Mouse (Mus musculus): ENCODE data around the gene Megf8. TPM values are rescaled to one million over a fixed set of nuclear protein-coding genes. Genes with fewer than 3 reads are reported as not detected.

Gene Megf8
- polyA plus RNA-seq, 1 experiment from 2014 or later, result 11.3 TPM

DNA sequence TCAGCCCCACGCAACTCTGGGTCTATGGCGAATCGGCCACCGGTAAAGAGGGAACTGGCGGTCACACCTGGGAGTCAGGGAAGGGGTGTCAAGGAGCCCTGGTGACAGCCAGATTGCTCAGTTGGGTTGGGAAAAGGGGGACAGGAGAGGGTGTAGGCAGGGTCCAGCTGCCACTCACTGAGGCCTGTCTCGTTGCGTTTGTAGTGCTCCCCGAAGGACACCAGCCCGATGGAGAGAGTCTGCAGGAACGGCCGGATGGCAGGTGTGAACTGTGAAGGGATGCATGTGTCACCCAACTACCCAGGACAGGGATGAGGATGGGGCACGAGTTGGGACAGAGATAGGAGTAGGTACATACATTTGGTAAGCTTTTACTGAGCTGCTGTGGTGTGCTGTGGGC is 68.3 kb downstream of the Megf8 start:
- H3K9me3 ChIP-seq (ENCODE audit: control insufficient read depth, low read length), result no peaks in the 10 kb centered on the region
- H3K27me3 ChIP-seq (ENCODE audit: control insufficient read depth, insufficient read depth, low read length), result peaks cover 2% of the 10 kb centered on the region; the same call in 1 of the 2 replicates
- H3K9ac ChIP-seq (ENCODE audit: low read depth, low read length), result no peak overlapping the region
- H3K27ac ChIP-seq (ENCODE audit: low read depth, low read length), result no peak overlapping the region
- 89% methylated on average over 12 of the region's 12 CpGs for WGBS
- DNase-seq (ENCODE audit: low spot score) (no peak), ATAC-seq (ENCODE audit: low FRiP score) (no peak)
- no peaks in the 10 kb centered on the region for H3K4me1 ChIP-seq (replicated peaks; ENCODE audit: control insufficient read depth, insufficient read depth, low read length)
- H3K36me3 ChIP-seq (ENCODE audit: control insufficient read depth, insufficient read depth, low read length), result no peaks in the 10 kb centered on the region
- no peak overlapping the region for H3K4me2 ChIP-seq (replicated peaks; ENCODE audit: low read depth, low read length)
- H3K4me3 ChIP-seq (ENCODE audit: low read depth, low read length), result no peak overlapping the region

DNA sequence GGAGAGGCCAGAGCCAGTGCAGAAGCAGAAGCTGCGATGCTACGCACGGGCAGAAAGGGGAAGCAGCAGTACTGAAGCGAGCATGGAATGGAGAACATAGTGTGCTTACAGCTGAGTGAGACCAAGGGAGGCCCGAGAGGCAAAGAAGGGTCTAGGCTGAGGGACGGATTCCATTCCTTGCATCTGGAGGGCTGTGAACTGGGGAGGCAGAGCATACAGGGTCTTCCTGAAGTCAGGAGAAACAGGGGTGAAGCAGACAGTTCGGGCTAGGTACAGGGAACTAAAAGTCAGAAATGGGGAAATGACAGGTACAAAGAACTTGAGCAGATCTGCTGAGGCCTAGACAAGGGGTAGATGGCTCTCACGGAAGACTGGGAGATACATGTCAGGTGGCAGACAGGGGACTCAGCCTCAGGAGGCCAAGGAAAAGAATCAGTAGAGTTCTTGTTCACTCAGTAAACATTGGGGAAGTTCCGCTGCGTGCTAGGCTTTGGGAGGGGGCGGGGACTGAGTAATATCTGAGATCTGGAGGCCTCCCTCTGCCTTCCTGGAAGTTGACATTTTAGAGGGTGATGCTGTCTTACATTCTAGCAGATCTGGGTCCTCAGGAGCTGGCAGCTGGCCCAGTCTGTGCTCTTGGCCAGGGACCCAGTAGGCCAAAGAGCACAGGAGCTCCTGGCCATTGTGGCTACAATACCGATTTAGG is 69.0 kb downstream of the Megf8 start:
- 89% methylated on average over 12 of the region's 12 CpGs for WGBS
- no peak for DNase-seq (ENCODE audit: low spot score)
- Histone ChIP-seq H3K27me3 (ENCODE audit: control insufficient read depth, insufficient read depth, low read length) (no peaks in the 10 kb centered on the region), H3K4me1 (replicated peaks; ENCODE audit: control insufficient read depth, insufficient read depth, low read length) (no peaks in the 10 kb centered on the region), H3K36me3 (ENCODE audit: control insufficient read depth, insufficient read depth, low read length) (no peaks in the 10 kb centered on the region), H3K27ac (ENCODE audit: low read depth, low read length) (no peak overlapping the region), H3K4me2 (replicated peaks; ENCODE audit: low read depth, low read length) (no peak overlapping the region), H3K9me3 (ENCODE audit: control insufficient read depth, low read length) (no peaks in the 10 kb centered on the region), H3K9ac (ENCODE audit: low read depth, low read length) (no peak overlapping the region), H3K4me3 (ENCODE audit: low read depth, low read length) (no peak overlapping the region)
- no peak for ATAC-seq (ENCODE audit: low FRiP score)

DNA sequence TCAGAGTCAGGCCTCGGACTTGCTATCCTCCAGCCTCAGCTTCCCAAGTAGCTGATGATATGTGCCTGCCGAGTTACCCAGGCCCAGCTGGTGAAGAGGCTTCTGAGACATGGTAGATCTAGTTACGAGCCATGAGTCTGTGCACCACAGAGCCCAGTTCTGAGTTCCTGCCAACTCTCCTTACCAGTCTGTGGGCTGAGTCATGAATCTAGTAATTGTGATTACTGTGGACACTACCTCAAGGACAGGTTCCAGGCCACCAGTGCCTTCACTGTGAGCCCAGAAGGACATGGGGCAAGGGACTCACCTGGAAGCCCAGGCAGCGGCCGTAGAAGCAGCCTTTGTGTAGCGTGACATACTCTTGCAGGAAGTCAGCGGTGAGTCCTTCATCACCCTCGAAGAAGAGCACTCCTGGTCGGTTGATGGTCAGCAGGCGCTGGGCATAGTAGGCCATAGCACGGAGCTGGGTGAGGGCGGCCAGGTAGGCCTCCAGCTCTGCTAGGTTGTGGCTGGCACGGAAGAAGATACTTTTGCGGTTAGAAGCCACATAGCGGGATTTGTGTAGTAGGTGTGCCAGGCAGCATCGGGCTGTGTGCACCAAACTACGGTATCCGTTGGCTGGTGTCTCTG is 71.0 kb downstream of the Megf8 start:
- no peak overlapping the region for H3K9ac ChIP-seq (ENCODE audit: low read depth, low read length)
- no peak for DNase-seq (ENCODE audit: low spot score)
- ATAC-seq (ENCODE audit: low FRiP score), result no peak
- H3K4me3 ChIP-seq (ENCODE audit: low read depth, low read length), result no peak overlapping the region
- no peak overlapping the region for H3K4me2 ChIP-seq (replicated peaks; ENCODE audit: low read depth, low read length)
- H3K36me3 ChIP-seq (ENCODE audit: control insufficient read depth, insufficient read depth, low read length), result no peaks in the 10 kb centered on the region
- no peak overlapping the region for H3K27ac ChIP-seq (ENCODE audit: low read depth, low read length)
- WGBS, result 93% methylated on average over 18 of the region's 18 CpGs
- no peaks in the 10 kb centered on the region for H3K27me3 ChIP-seq (ENCODE audit: control insufficient read depth, insufficient read depth, low read length)
- H3K9me3 ChIP-seq (ENCODE audit: control insufficient read depth, low read length), result no peaks in the 10 kb centered on the region
- H3K4me1 ChIP-seq (replicated peaks; ENCODE audit: control insufficient read depth, insufficient read depth, low read length), result no peaks in the 10 kb centered on the region

DNA sequence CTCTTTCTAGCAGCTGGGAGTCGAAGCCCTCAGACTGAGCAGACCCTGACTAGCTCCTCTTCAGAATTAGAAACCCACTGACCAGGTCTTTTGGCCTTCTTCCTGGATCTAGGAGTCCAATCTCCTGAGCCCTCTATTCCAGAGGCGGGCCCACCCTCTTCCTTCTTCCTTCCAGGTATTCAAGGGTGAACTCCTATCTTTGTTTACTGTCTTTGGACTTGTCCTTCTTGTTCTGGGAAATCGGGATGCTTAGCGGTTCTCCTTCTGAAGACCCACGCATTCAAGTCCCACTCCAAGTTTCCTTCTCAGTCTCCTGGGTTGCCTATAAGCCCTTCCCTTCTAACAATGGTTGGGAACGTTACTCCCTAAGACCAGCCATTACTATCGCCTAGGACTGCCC is 72.0 kb downstream of the Megf8 start:
- no peak for DNase-seq (ENCODE audit: low spot score)
- Histone ChIP-seq H3K9me3 (ENCODE audit: control insufficient read depth, low read length) (no peaks in the 10 kb centered on the region), H3K4me1 (replicated peaks; ENCODE audit: control insufficient read depth, insufficient read depth, low read length) (peaks cover 3% of the 10 kb centered on the region), H3K4me3 (ENCODE audit: low read depth, low read length) (no peak overlapping the region), H3K9ac (ENCODE audit: low read depth, low read length) (no peak overlapping the region), H3K27me3 (ENCODE audit: control insufficient read depth, insufficient read depth, low read length) (no peaks in the 10 kb centered on the region), H3K27ac (ENCODE audit: low read depth, low read length) (no peak overlapping the region), H3K36me3 (ENCODE audit: control insufficient read depth, insufficient read depth, low read length) (no peaks in the 10 kb centered on the region), H3K4me2 (replicated peaks; ENCODE audit: low read depth, low read length) (no peak overlapping the region)
- no peak for ATAC-seq (ENCODE audit: low FRiP score)
- WGBS, result 90% methylated on average over 7 of the region's 7 CpGs

DNA sequence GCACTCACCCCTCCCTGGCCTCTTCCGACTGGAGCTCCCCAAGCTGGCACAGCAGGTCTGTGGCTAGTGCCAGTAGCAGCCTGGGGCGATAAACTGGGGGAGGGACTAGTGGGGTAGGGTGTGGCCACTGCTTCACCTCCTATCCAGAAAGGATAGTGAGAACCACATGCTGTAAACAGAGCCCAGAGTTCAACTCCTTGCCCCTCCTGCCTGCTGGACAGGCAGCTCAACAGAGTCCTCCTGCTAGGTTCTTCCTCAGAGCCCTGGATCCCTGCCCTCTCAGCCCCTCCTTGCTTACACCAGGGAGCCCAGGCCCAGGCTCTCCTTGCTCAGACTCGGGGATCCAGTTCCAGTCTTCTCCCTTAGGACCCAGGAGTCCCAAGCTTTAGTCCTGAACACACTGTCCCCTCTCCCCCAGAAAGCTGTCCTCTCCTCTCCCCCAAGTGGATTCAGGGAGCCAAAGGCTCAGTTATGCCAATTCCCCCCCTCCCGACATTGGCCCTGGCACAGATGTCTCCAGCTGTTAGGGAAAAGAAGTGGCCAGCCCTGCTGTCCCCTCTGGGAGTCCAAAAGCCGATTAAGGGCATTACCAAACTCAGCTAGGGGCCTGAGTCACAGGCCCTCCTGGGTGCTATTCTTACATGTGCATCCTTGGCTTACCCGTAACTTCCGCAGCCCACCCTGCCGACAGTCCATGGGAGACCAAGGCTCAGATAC is 73.2 kb downstream of the Megf8 start:
- H3K36me3 ChIP-seq (ENCODE audit: control insufficient read depth, insufficient read depth, low read length), result no peaks in the 10 kb centered on the region
- no peaks in the 10 kb centered on the region for H3K27me3 ChIP-seq (ENCODE audit: control insufficient read depth, insufficient read depth, low read length)
- no peak overlapping the region for H3K9ac ChIP-seq (ENCODE audit: low read depth, low read length)
- ATAC-seq (ENCODE audit: low FRiP score) (no peak), DNase-seq (ENCODE audit: low spot score) (no peak)
- H3K4me2 ChIP-seq (replicated peaks; ENCODE audit: low read depth, low read length), result no peak overlapping the region
- H3K4me1 ChIP-seq (replicated peaks; ENCODE audit: control insufficient read depth, insufficient read depth, low read length), result peaks cover 8% of the 10 kb centered on the region
- H3K27ac ChIP-seq (ENCODE audit: low read depth, low read length), result no peak overlapping the region
- H3K9me3 ChIP-seq (ENCODE audit: control insufficient read depth, low read length), result no peaks in the 10 kb centered on the region
- 53% methylated on average over 8 of the region's 8 CpGs for WGBS
- H3K4me3 ChIP-seq (ENCODE audit: low read depth, low read length), result no peak overlapping the region

DNA sequence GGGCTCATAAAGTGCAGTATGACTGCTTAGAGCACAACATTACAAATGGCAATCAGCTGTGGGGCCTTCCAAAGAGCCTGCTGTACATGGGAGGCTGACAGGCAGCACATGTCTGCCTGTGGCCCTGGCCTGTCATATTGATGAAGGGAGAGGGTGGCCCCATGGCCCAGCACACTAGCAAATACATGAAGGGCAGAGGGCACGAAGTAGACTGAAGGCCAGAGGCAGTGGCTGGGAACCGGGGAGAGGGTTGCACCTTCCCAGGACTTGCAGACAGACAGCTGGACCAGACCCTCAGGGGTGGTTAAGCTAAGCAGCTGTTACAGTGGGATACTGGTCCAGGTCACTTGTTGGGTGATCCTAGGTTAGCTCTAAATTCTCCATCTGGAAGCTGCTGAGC is 74.0 kb downstream of the Megf8 start:
- H3K27me3 ChIP-seq (ENCODE audit: control insufficient read depth, insufficient read depth, low read length), result no peaks in the 10 kb centered on the region
- 70% methylated on average over 2 of the region's 2 CpGs for WGBS
- no peak overlapping the region for H3K4me2 ChIP-seq (replicated peaks; ENCODE audit: low read depth, low read length)
- peaks cover 8% of the 10 kb centered on the region for H3K4me1 ChIP-seq (replicated peaks; ENCODE audit: control insufficient read depth, insufficient read depth, low read length)
- ATAC-seq (ENCODE audit: low FRiP score) (no peak), DNase-seq (ENCODE audit: low spot score) (no peak)
- H3K4me3 ChIP-seq (ENCODE audit: low read depth, low read length), result no peak overlapping the region
- no peak overlapping the region for H3K27ac ChIP-seq (ENCODE audit: low read depth, low read length)
- H3K9me3 ChIP-seq (ENCODE audit: control insufficient read depth, low read length), result no peaks in the 10 kb centered on the region
- no peaks in the 10 kb centered on the region for H3K36me3 ChIP-seq (ENCODE audit: control insufficient read depth, insufficient read depth, low read length)
- H3K9ac ChIP-seq (ENCODE audit: low read depth, low read length), result 0 out of 2 replicates have a peak overlapping the region, but pooled peaks have one; percentile 31

DNA sequence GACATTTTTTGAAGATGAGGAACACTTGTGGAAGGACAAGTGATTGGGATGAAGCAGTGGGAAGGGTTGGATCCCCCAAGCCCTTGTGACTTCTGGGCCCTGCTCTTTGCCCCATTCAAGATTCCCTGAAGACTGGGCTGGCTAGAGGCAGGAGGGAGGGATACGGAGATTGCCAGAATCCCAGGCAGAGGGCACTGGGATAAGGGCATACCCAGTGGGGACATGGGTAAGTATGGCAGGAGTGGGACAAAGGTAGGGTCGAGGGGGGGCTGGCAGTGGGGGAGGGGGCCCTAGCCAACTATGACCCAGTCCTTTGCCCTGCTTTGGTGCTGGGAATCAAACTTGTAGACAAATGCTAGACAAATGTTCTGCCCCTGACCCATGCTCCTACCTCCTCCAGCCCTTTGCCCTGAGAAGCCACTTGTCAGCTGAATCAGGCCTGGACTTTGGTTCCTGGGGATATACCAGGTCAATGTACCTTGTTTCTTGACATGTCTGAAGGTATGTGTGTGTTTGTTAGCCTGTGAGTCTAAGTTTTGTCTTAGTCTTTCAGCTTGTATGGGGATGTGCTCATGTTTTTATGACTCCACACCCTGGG is 75.0 kb downstream of the Megf8 start:
- H3K4me3 ChIP-seq (ENCODE audit: low read depth, low read length), result no peak overlapping the region
- H3K9ac ChIP-seq (ENCODE audit: low read depth, low read length), result no peak overlapping the region
- no peaks in the 10 kb centered on the region for H3K27me3 ChIP-seq (ENCODE audit: control insufficient read depth, insufficient read depth, low read length)
- no peak overlapping the region for H3K27ac ChIP-seq (ENCODE audit: low read depth, low read length)
- no peak for DNase-seq (ENCODE audit: low spot score)
- WGBS, result 52% methylated on average over 2 of the region's 2 CpGs
- no peak for ATAC-seq (ENCODE audit: low FRiP score)
- H3K4me1 ChIP-seq (replicated peaks; ENCODE audit: control insufficient read depth, insufficient read depth, low read length), result peaks cover 8% of the 10 kb centered on the region
- no peaks in the 10 kb centered on the region for H3K36me3 ChIP-seq (ENCODE audit: control insufficient read depth, insufficient read depth, low read length)
- no peak overlapping the region for H3K4me2 ChIP-seq (replicated peaks; ENCODE audit: low read depth, low read length)
- no peaks in the 10 kb centered on the region for H3K9me3 ChIP-seq (ENCODE audit: control insufficient read depth, low read length)

DNA sequence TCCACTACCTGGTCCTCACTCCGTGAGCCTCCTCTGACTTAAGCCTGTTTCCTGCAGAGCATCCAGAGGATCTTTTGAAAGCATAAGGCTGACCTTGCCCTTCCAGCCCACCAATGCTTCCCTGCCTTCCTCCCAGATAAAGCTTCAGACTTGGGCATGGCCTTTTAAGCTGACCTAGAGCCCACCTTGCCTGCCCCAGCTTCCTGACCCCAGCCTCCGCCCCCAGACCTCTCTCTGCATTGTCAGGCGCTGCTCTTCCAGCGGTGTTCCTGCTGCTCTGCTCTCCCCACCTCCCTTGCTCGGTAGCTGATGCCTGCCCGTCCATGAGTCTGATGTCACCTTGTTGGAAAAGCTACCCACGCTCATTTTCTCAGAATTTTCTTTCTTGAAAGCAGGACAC is 75.9 kb downstream of the Megf8 start:
- DNase-seq (ENCODE audit: low spot score), result no peak
- no peak overlapping the region for H3K4me2 ChIP-seq (replicated peaks; ENCODE audit: low read depth, low read length)
- no peak overlapping the region for H3K9ac ChIP-seq (ENCODE audit: low read depth, low read length)

More for the DNA sequence above, 75.9 kb downstream of the Megf8 start:
- H3K27ac ChIP-seq (ENCODE audit: low read depth, low read length), result no peak overlapping the region
- H3K9me3 ChIP-seq (ENCODE audit: control insufficient read depth, low read length), result no peaks in the 10 kb centered on the region
- H3K27me3 ChIP-seq (ENCODE audit: control insufficient read depth, insufficient read depth, low read length), result no peaks in the 10 kb centered on the region
- 44% methylated on average over 7 of the region's 7 CpGs for WGBS
- no peak overlapping the region for H3K4me3 ChIP-seq (ENCODE audit: low read depth, low read length)
- peaks cover 8% of the 10 kb centered on the region for H3K4me1 ChIP-seq (replicated peaks; ENCODE audit: control insufficient read depth, insufficient read depth, low read length)
- ATAC-seq (ENCODE audit: low FRiP score), result no peak
- no peaks in the 10 kb centered on the region for H3K36me3 ChIP-seq (ENCODE audit: control insufficient read depth, insufficient read depth, low read length)
